Mouse (Mus musculus): ENCODE results near the gene Slc8a1.

Gene Slc8a1

GRCm38 (mm10) chr17:81513368-81513958 lies 224.7 kb downstream of the Slc8a1 start:
- DNase-seq (ENCODE audit: extremely low spot score, low spot score) = no peak

- DNase-seq (ENCODE audit: extremely low spot score, low spot score) = no peak
Observed at GRCm38 (mm10) chr17:81505162-81505685, 233.0 kb downstream of the Slc8a1 start.

GRCm38 (mm10) chr17:81504040-81504439 lies 234.1 kb downstream of the Slc8a1 start:
- DNase-seq (ENCODE audit: extremely low spot score, low spot score) = no peak

- no peak for DNase-seq (ENCODE audit: extremely low spot score, low spot score)
Observed at GRCm38 (mm10) chr17:81502732-81503131, 235.4 kb downstream of the Slc8a1 start.

- no peak for DNase-seq (ENCODE audit: extremely low spot score, low spot score)
Observed at GRCm38 (mm10) chr17:81500686-81501407, 237.3 kb downstream of the Slc8a1 start.

- DNase-seq (ENCODE audit: extremely low spot score, low spot score) = no peak
Observed at GRCm38 (mm10) chr17:81497919-81498318, 240.3 kb downstream of the Slc8a1 start.

- no peak for DNase-seq (ENCODE audit: extremely low spot score, low spot score)
Observed at GRCm38 (mm10) chr17:81496616-81497015, 241.6 kb downstream of the Slc8a1 start.

- DNase-seq (ENCODE audit: extremely low spot score, low spot score) = no peak
Observed at GRCm38 (mm10) chr17:81492216-81492865, 245.8 kb downstream of the Slc8a1 start.

GRCm38 (mm10) chr17:81486388-81486787 lies 251.8 kb downstream of the Slc8a1 start:
- DNase-seq (ENCODE audit: extremely low spot score, low spot score) = no peak

DNA sequence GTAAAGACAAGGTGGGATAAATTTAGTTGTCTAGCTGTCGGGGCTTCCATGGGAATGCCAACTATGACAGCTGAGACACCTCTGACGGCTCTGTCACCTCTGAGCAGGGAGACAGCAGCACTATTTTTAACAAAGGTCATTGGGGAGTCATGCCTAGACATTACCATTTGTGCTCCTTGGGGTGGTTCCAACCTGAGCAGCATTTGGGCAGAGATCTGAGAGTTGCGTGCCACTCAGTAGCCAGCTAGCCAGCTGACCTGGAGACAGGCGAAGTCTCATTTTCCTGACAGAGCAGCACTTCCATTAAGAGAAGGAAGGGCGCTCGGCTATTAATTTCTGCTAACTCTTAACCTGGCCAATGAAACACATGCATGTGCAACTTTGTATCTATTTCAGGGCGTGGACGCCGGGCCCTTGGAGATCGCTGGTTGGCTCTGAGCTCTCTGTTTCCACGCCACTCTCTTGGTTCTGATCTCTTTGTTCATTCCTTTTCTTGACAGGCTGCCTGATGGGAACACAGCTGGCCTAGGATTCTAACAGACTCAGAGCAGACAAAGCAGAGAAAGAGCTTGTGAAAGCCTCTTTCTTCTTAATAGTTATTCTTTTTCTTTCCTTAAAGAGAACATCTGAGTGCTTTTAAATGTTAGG lies 256.2 kb downstream of the Slc8a1 start:
- DNase-seq (ENCODE audit: extremely low spot score, low spot score) = no peak

- no peak for DNase-seq (ENCODE audit: extremely low spot score, low spot score)
Observed at GRCm38 (mm10) chr17:81480351-81481161, 257.6 kb downstream of the Slc8a1 start.

- DNase-seq (ENCODE audit: extremely low spot score, low spot score) = no peak
Observed at GRCm38 (mm10) chr17:81479807-81480206, 258.4 kb downstream of the Slc8a1 start.

GRCm38 (mm10) chr17:81477420-81477819 lies 260.8 kb downstream of the Slc8a1 start:
- DNase-seq (ENCODE audit: extremely low spot score, low spot score) = no peak

DNA sequence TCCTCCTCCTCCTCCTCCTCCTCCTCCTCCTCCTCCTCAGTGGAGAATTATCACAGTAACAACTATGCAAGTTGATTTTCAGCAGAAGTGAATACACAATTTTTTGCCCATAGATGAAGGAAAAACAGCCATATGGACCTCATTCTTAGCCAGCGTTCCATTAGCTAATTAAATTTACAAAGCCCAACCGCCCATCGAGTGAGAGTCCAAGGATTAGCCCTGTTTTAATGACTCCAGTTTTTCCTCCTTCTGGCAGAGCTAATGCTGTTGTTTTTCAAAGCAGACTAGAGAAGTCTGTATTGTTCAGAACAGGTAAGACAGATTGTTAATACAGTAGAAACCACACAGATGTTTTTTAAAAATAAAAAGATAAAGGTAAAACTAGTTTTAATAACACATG lies 264.8 kb downstream of the Slc8a1 start:
- DNase-seq (ENCODE audit: extremely low spot score, low spot score) = no peak

DNA sequence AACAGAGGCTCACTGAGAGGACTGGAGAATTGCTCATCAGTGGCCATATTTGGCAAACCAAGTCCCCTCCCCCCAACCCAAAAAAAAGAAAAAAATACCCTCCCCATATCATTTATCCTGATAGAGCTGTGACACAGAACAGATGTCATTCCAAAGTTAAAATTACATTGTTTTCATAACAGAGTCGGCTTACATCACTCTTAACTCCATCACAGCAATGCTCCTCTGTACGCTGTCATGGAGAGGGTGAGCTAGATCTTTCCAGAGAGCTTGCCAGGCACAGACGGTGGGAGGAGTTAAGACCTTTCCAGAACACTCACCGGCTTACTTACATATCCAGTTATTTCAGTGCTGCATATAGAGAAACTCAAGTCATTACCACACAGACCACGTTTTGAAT lies 269.2 kb downstream of the Slc8a1 start:
- DNase-seq (ENCODE audit: extremely low spot score, low spot score) = no peak

DNA sequence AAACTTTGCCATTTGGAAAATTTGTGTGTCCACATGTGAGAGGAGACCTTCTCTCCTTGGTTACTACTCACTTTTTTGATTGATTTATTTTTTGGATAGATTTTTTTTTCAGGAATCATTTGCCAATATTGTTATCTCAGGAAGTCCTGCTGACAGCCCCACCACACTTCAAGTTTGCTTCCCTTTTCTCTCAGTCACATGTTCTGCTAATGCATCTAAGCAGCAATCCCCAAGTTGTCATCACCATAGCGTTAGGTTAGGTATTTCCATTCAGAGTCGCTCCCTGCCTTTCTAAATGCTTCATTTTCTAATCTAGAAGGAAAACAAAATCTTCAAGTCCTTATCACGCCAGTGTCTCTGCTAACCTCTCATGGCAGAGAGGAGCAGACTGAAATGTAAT lies 278.8 kb downstream of the Slc8a1 start:
- no peak for DNase-seq (ENCODE audit: extremely low spot score, low spot score)

DNA sequence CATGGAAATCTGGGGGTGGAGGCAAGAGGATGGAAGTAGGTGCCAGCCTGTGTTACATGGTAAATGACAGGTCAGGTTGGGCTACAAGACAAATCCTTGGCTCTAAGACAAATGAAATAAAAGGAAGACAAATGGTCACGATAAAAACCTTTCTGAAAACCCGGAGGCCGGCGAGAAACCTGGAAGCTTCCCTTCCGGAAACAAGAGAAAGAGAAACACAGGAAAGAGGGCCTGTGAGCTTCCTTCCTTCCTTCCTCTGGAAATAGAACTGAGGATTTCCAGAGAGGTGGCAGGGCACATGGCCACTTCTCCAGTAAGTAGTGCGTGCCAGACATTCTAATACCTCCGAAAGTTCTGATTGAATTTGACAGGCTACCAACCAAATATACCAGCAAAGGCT lies 282.2 kb downstream of the Slc8a1 start:
- DNase-seq (ENCODE audit: extremely low spot score, low spot score) = no peak

DNA sequence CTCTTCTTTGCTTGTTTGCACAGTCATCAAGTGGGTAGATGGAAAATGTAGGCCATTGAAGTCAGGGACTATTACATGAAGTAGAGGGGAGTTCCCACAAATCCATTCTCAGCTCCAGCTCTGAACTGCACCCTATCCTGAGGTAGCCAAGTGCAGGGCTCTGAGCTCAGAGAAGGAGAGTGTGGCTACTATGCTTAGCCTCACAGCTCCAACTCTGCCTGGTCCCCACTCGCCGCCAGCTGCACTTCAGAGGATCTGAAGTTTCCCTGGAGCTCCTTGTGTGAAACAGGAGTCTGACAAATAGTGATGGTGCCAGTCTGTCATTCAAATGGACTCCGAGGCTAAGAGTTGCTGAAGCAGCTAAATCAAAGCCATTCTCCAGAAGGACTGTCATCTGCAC lies 282.9 kb downstream of the Slc8a1 start:
- DNase-seq (ENCODE audit: extremely low spot score, low spot score) = no peak

DNA sequence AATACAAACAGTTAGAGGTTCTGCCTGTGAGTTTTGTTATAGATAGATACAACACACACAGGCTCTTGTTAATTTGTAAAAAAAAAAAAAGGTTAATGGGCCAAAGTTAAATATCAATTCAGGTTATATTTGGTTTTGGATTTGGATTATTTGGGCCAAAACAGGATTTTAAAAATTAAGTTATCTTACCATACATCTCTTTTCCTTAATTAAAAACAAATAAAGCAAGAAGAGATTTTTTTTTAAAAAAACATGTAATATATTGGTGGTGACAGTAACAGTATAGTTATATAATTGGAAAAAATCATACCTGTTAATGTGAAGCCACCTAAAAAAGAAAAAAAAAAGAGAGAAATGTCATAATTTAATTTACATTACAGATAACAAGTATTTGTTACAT lies 296.7 kb downstream of the Slc8a1 start, which contains the start of gene Gm11096:
Gene Gm11096 (plus strand): TSS at position 301 of the 400 bp plus-strand sequence.
- DNase-seq (ENCODE audit: extremely low spot score, low spot score) = no peak

DNA sequence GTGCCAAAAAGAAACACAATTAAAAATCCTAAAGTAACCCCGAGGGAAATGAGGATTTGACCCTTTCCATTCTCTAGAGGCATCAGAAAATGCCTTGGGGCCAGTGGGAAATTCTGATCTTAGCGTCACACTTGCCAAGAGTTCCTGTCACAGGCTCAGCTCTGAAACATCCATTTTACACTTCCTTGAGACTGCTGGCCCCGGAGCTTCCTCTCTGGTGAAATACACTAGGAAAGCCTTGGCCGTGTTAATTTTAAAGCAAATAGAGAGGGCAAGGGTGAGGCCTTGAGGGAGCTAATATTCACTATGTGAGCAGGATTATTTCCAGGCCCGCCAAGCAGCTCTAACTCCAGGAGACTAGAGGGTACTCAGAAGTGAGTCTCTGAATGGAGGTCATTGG lies 305.0 kb downstream of the Slc8a1 start:
- DNase-seq (ENCODE audit: extremely low spot score, low spot score) = no peak

DNA sequence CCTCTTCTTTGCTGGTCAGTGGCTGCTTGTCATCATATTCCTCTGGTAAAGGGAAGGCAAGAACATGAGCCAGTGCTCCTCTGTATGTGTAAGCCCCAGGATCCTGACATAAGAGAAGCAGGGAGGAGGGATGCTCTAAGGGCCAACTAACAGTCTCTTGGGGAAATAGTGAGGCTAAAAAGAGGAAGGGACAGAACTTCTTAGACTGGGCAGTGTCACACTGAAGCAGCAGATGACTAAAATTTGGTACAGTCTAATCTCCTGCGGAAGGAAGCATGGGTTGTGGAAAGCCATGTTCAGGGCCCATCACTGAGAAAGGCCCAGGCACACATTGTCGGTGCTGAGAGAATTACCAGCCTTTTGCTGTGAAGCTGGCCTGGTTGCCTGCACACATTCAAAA lies 305.4 kb downstream of the Slc8a1 start:
- DNase-seq (ENCODE audit: extremely low spot score, low spot score) = no peak

Measured in neural tube, embryonic 10.5 days (tissue).